Comparison of ENCODE assay signal across 22 mouse cellular contexts in the genomic region with DNA sequence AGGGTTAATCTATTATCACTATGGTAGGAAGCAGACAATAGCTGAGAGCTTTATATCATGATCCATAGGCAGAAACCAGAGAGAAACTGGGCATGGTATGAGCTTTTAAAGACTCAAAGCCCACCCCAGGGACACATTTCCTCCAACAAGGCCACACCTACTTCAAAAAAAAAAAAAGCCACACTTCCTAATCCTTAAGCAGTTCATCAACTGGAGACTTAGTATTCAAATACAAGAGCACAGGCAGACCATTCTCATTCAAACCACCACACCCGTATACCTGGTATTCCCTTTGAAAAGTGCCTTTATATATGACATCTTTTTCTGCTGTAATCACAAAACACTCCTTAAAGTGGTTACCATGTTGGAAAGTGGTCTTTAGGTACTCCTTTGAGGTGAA. TPM values are rescaled to one million over a fixed set of nuclear protein-coding genes. Genes with fewer than 3 reads are reported as not detected.
DNase-seq lines count a peak whose midpoint lies in the region; ATAC-seq and TF ChIP-seq lines count a peak whose summit lies in the region.
"Had no signal": no experiment of that assay in that cellular context is flagged by ENCODE, and none has a peak within 500 bp of the region (broad histone marks: within the 10 kb centered on the region; RNA-seq: fewer than 3 reads in every experiment).

No protein-coding gene starts in this region.

- TF ChIP-seq CTCF in CH12.LX (conservative IDR thresholded peaks at IDR 0.05 in 1 of 2, IDR thresholded peaks at IDR 0.05 in 1 of 2; ENCODE audit: low read depth in 2 of 2, low read length in 2 of 2), result no peak

- no peak overlapping the region for H3K4me3 ChIP-seq in CH12.LX (replicated peaks in 1 of 3; ENCODE audit: low read depth in 2 of 3, low read length in 2 of 3, poor library complexity in 1 of 3)
- H3K4me3 ChIP-seq in hindbrain, embryonic 14.5 days (replicated peaks; ENCODE audit: low read length), result no peak overlapping the region
- H3K4me3 ChIP-seq: embryonic facial prominence, embryonic 13.5 days; embryonic facial prominence, embryonic 15.5 days; erythroblast, embryonic 14.5 days; forebrain, embryonic 10.5 days; forebrain, embryonic 12.5 days had no signal

- DNase-seq in A20 (ENCODE audit: low read depth, low spot score), result peak; percentile 63
- DNase-seq in CH12.LX (ENCODE audit: extremely low read depth), result no peak
- DNase-seq in R1 (ENCODE audit: low read depth, low spot score), result peak; percentile 40
- DNase-seq in lung, postnatal 10 days, result no peak
- no peak for DNase-seq in hindbrain, embryonic 14.5 days (ENCODE audit: low spot score)
- DNase-seq: adrenal gland, adult 8-10 months; adrenal gland, postnatal 14 days; adrenal gland, postnatal 36 days; cerebellum, adult 18-20 months; cerebellum, adult 8-10 months; cerebellum, adult 9-11 months; cerebellum, postnatal 14 days; cerebellum, postnatal 36 days; embryo, embryonic 11 days had no signal

- no peaks in the 10 kb centered on the region for H3K79me2 ChIP-seq in CH12.LX (replicated peaks; ENCODE audit: control insufficient read depth, extremely low read depth, insufficient read depth, poor library complexity, severe bottlenecking)

- in situ Hi-C loops in CH12.LX (cut with MboI; ENCODE audit: low pct_ligation_motif_present, low pct_unique_long_range_greater_than_20kb, low sequenced_read_pairs), result loop anchor here (25.0 kb wide), 1 partner anchor 347 kb away; no protein-coding TSS in a partner anchor

- no peak overlapping the region for H3K4me2 ChIP-seq in CH12.LX (ENCODE audit: insufficient read depth, low read depth, poor library complexity, severe bottlenecking)
- no peak overlapping the region for H3K4me2 ChIP-seq in hindbrain, embryonic 14.5 days (replicated peaks)
- H3K4me2 ChIP-seq: embryonic facial prominence, embryonic 13.5 days; embryonic facial prominence, embryonic 15.5 days; forebrain, embryonic 12.5 days had no signal

- no peak for TF ChIP-seq RAD21 in CH12.LX (IDR thresholded peaks at IDR 0.05; ENCODE audit: low read depth, low read length)

- no peak overlapping the region for H3K9ac ChIP-seq in CH12.LX (ENCODE audit: insufficient read depth, low read depth)
- H3K9ac ChIP-seq in hindbrain, embryonic 14.5 days, result no peak overlapping the region
- H3K9ac ChIP-seq: embryonic facial prominence, embryonic 13.5 days; embryonic facial prominence, embryonic 15.5 days; forebrain, embryonic 12.5 days had no signal

- dilution Hi-C loops in CH12.LX (cut with MboI; ENCODE audit: extremely low pct_ligation_motif_present, extremely low pct_unique_long_range_greater_than_20kb, low sequenced_read_pairs), result no loop called here

- WGBS in hindbrain, embryonic 14.5 days, result 89% methylated on average over 1 of the region's 1 CpGs

- peaks cover 6% of the 10 kb centered on the region for H3K9me3 ChIP-seq in CH12.LX (replicated peaks; ENCODE audit: low read length)
- H3K9me3 ChIP-seq in hindbrain, embryonic 14.5 days (ENCODE audit: control insufficient read depth, low read length), result no peaks in the 10 kb centered on the region
- H3K9me3 ChIP-seq: embryonic facial prominence, embryonic 13.5 days; embryonic facial prominence, embryonic 15.5 days; forebrain, embryonic 10.5 days; forebrain, embryonic 12.5 days had no signal

- H3K4me1 ChIP-seq in CH12.LX (ENCODE audit: control insufficient read depth in 1 of 2, insufficient read depth in 2 of 2), result peaks cover 2 to 49% of the 10 kb centered on the region in 2 experiments
- H3K4me1 ChIP-seq in hindbrain, embryonic 14.5 days (replicated peaks; ENCODE audit: control insufficient read depth, insufficient read depth, low read length), result no peaks in the 10 kb centered on the region
- H3K4me1 ChIP-seq: embryonic facial prominence, embryonic 13.5 days; embryonic facial prominence, embryonic 15.5 days; forebrain, embryonic 12.5 days had no signal

- TF ChIP-seq POLR2A in CH12.LX (IDR thresholded peaks at IDR 0.05; ENCODE audit: low read depth, low read length), result no peak

- H3K27ac ChIP-seq in CH12.LX (ENCODE audit: insufficient read depth, low read depth), result no peak overlapping the region
- no peak overlapping the region for H3K27ac ChIP-seq in hindbrain, embryonic 14.5 days
- H3K27ac ChIP-seq: embryonic facial prominence, embryonic 13.5 days; embryonic facial prominence, embryonic 15.5 days; forebrain, embryonic 10.5 days; forebrain, embryonic 12.5 days had no signal

- peaks cover 2% of the 10 kb centered on the region for H3K27me3 ChIP-seq in CH12.LX (replicated peaks)
- no peaks in the 10 kb centered on the region for H3K27me3 ChIP-seq in hindbrain, embryonic 14.5 days (ENCODE audit: control insufficient read depth, insufficient read depth, low read length)
- H3K27me3 ChIP-seq: embryonic facial prominence, embryonic 13.5 days; embryonic facial prominence, embryonic 15.5 days; forebrain, embryonic 12.5 days had no signal

- no peaks in the 10 kb centered on the region for H3K36me3 ChIP-seq in CH12.LX (replicated peaks in 1 of 2; ENCODE audit: control insufficient read depth in 1 of 2, insufficient read depth in 1 of 2, low read length in 1 of 2)
- no peaks in the 10 kb centered on the region for H3K36me3 ChIP-seq in hindbrain, embryonic 14.5 days (replicated peaks; ENCODE audit: control insufficient read depth, insufficient read depth)
- H3K36me3 ChIP-seq: embryonic facial prominence, embryonic 13.5 days; embryonic facial prominence, embryonic 15.5 days; forebrain, embryonic 10.5 days; forebrain, embryonic 12.5 days had no signal

- no peak for TF ChIP-seq EP300 in CH12.LX (IDR thresholded peaks at IDR 0.05; ENCODE audit: low read length)

- no peak for ATAC-seq in hindbrain, embryonic 14.5 days (ENCODE audit: low FRiP score)
- ATAC-seq: activated CD4-positive, CD25-positive, alpha-beta regulatory T cell, adult 4 months; forebrain, embryonic 14.5 days; forebrain, embryonic 16.5 days had no signal

TF ChIP-seq in CH12.LX, 34 proteins besides CTCF, POLR2A, EP300 and RAD21:
- TF ChIP-seq ZNF384 (IDR thresholded peaks at IDR 0.05; ENCODE audit: low read depth, low read length) (peak; percentile 30; the same call in 1 of the 2 replicates), ZKSCAN1 (IDR thresholded peaks at IDR 0.05; ENCODE audit: borderline replicate concordance, low read depth, low read length) (no peak), MYC (IDR thresholded peaks at IDR 0.05; ENCODE audit: low read depth, low read length) (no peak)

RNA-seq across cellular contexts. Expression of a gene that starts 12.7 kb away (rescaled TPM):
- total RNA-seq in CH12.LX (2012; rRNA removed) (8.1 and 19.6 TPM in 2 replicates), CH12.LX (2014; rRNA removed) (31.1 and 33.5 TPM in 2 replicates)
- 14.9 and 15.9 TPM in 2 replicates for polyA plus RNA-seq in CH12.LX (2012; ENCODE audit: insufficient read length, low read depth)
- 48.0 and 52.3 TPM in 2 replicates for polyA plus RNA-seq in hindbrain, embryonic 14.5 days (2014; fragmentation: Nextera tagmentation; extraction: Ambion mirVana)

RNA-seq across cellular contexts. Expression of a gene that starts 56.2 kb away (rescaled TPM):
- total RNA-seq in CH12.LX (2012; rRNA removed) (33.2 and 33.5 TPM in 2 replicates), CH12.LX (2014; rRNA removed) (23.6 and 24.0 TPM in 2 replicates)
- polyA plus RNA-seq in CH12.LX (2012; ENCODE audit: insufficient read length, low read depth), result 37.1 and 42.6 TPM in 2 replicates
- 21.7 and 24.7 TPM in 2 replicates for polyA plus RNA-seq in hindbrain, embryonic 14.5 days (2014; fragmentation: Nextera tagmentation; extraction: Ambion mirVana)

Comparison
In these comparisons a context has a peak if more than half of its experiments do, and no peak if none do; other contexts are left out.
1. DNase-seq: peak in A20 (single experiment) and R1 (single experiment); none in CH12.LX (single experiment), lung, postnatal 10 days (single experiment) and hindbrain, embryonic 14.5 days (single experiment).